Mouse (Mus musculus) effector memory CD4-positive, alpha-beta T cell, adult 5 months (primary cell): ENCODE measurements around the gene Olfr1494. TPM values are rescaled to one million over a fixed set of nuclear protein-coding genes. Genes with fewer than 3 reads are reported as not detected.

Source experiments
- polyA plus RNA-seq: library from polyadenylated mRNA; unstranded; fragments of 100-300 nt; shearing (Covaris generic); gene quantifications from one replicate; pipeline ENCODE4 v1.2.1, GENCODE M21; 2017

Gene Olfr1494
- not detected for polyA plus RNA-seq

GRCm38 (mm10) chr19:13739428-13739827, at the start of gene Olfr1494:
Gene Olfr1494 (plus strand): TSS chr19:13739728.

GRCm38 (mm10) chr19:13696968-13697367, 42.6 kb upstream of the Olfr1494 start, which contains the start of gene Olfr1491:
Gene Olfr1491 (plus strand): TSS chr19:13697268.

GRCm38 (mm10) chr19:13722978-13723377, 16.6 kb upstream of the Olfr1494 start, which contains the start of gene Olfr1493-ps1:
Gene Olfr1493-ps1 (plus strand): TSS chr19:13723278.

GRCm38 (mm10) chr19:13764306-13764705, 24.8 kb downstream of the Olfr1494 start, which contains the start of gene Olfr1495:
Gene Olfr1495 (plus strand): TSS chr19:13764606.

GRCm38 (mm10) chr19:13777578-13777977, 38.0 kb downstream of the Olfr1494 start, which contains the start of gene Olfr1496:
Gene Olfr1496 (plus strand): TSS chr19:13777878.

GRCm38 (mm10) chr19:13798102-13798501, 58.6 kb downstream of the Olfr1494 start, which contains the start of gene Olfr1497:
Gene Olfr1497 (minus strand): TSS chr19:13798202.

Other genes starting within 250 kb of the Olfr1494 start
- gene Olfr1477, start 239.2 kb upstream of the Olfr1494 start, polyA plus RNA-seq, result not detected
- not detected for gene Olfr1480, start 211.8 kb upstream of the Olfr1494 start, polyA plus RNA-seq
- not detected for gene Olfr1484, start 156.2 kb upstream of the Olfr1494 start, polyA plus RNA-seq
- gene Olfr1487, start 122.4 kb upstream of the Olfr1494 start, polyA plus RNA-seq, result not detected
- gene Olfr1489, start 108.1 kb upstream of the Olfr1494 start, polyA plus RNA-seq, result not detected
- not detected for gene Olfr1490, start 88.6 kb upstream of the Olfr1494 start, polyA plus RNA-seq
- gene Olfr1491, start 42.5 kb upstream of the Olfr1494 start, polyA plus RNA-seq, result not detected
- not detected for gene Olfr1493-ps1, start 16.4 kb upstream of the Olfr1494 start, polyA plus RNA-seq
- not detected for gene Olfr1495, start 24.9 kb downstream of the Olfr1494 start, polyA plus RNA-seq
- not detected for gene Olfr1496, start 38.1 kb downstream of the Olfr1494 start, polyA plus RNA-seq
- not detected for gene Olfr1497, start 58.5 kb downstream of the Olfr1494 start, polyA plus RNA-seq
- gene Olfr1499, start 79.7 kb downstream of the Olfr1494 start, polyA plus RNA-seq, result 0.36 TPM
- gene Olfr1500, start 90.8 kb downstream of the Olfr1494 start, polyA plus RNA-seq, result not detected
- 0.54 TPM for gene Olfr1501, start 111.0 kb downstream of the Olfr1494 start, polyA plus RNA-seq
- gene Olfr1502, start 122.1 kb downstream of the Olfr1494 start, polyA plus RNA-seq, result not detected
- not detected for gene Olfr1504, start 158.2 kb downstream of the Olfr1494 start, polyA plus RNA-seq
- not detected for gene Olfr1505, start 173.8 kb downstream of the Olfr1494 start, polyA plus RNA-seq